Mouse (Mus musculus) intestine, embryonic 14.5 days (tissue): ENCODE results near the gene Pcnt. TPM values are rescaled to one million over a fixed set of nuclear protein-coding genes. Genes with fewer than 3 reads are reported as not detected.

ENCODE experiments used
- ATAC-seq: fragments of 200-750 bp; cut with Nextera tagmentation; replicated peaks from 2 replicates; pipeline ENCODE4 v1.8.0; 2017; ENCODE audit warnings: low read depth, moderate number of reproducible peaks, moderate TSS enrichment, moderate library complexity; ENCODE audit not compliant: low FRiP score, low TSS enrichment
- DNase-seq: peaks from one replicate; pipeline ENCODE4 v3.0.0-alpha.2; 2018; ENCODE audit warnings: low spot score
- H3K27ac ChIP-seq: fragments of 300-500 bp; sonication (generic); 2 replicates; pipeline ENCODE4 v1.5.1; 2014; ENCODE audit warnings: low read depth, mild to moderate bottlenecking, control low read depth
- H3K27me3 ChIP-seq: fragments of 300-500 bp; sonication (generic); replicated peaks from 2 replicates; pipeline ENCODE4 v1.6.1; 2014; ENCODE audit warnings: low read length, control low read depth; ENCODE audit not compliant: control insufficient read depth, insufficient read depth
- H3K36me3 ChIP-seq: fragments of 300-500 bp; sonication (generic); 2 replicates; pipeline ENCODE4 v1.6.1; 2014; ENCODE audit warnings: low read length, control low read depth; ENCODE audit not compliant: control insufficient read depth, insufficient read depth
- H3K4me1 ChIP-seq: fragments of 300-500 bp; sonication (generic); replicated peaks from 2 replicates; pipeline ENCODE4 v1.6.1; 2014; ENCODE audit warnings: low read length, control low read depth, mixed read lengths; ENCODE audit not compliant: control insufficient read depth, insufficient read depth
- H3K4me2 ChIP-seq: fragments of 300-500 bp; sonication (generic); 2 replicates; pipeline ENCODE4 v1.6.1; 2014; ENCODE audit warnings: low read length
- H3K4me3 ChIP-seq: fragments of 300-500 bp; sonication (generic); 2 replicates; pipeline ENCODE4 v1.5.1; 2014; ENCODE audit warnings: low read depth, low read length, control low read depth, mixed read lengths
- H3K9ac ChIP-seq: fragments of 300-500 bp; sonication (generic); 2 replicates; pipeline ENCODE4 v1.6.1; 2014; ENCODE audit warnings: mild to moderate bottlenecking, low read length
- H3K9me3 ChIP-seq: fragments of 300-500 bp; sonication (generic); 2 replicates; pipeline ENCODE4 v1.6.1; 2016; ENCODE audit warnings: low read length, control low read depth; ENCODE audit not compliant: control insufficient read depth
- WGBS: fragments of 180-500 bp; shearing (Covaris S2); extraction: QIAGEN DNeasy Blood & Tissue Kit; methylation state at CpG from one replicate; pipeline ENCODE4 v1.1.7; 2014; 5-methylcytosine and 5-hydroxymethylcytosine counted together
- polyA plus RNA-seq: library from polyadenylated mRNA; unstranded; fragments of >200 nt; fragmentation: Nextera tagmentation; extraction: Ambion mirVana; gene quantifications from 2 replicates; pipeline ENCODE4 v1.2.1, GENCODE M21; 2014

Pcnt gene
- polyA plus RNA-seq, 1 experiment from 2014 or later, result 20.1 TPM

- WGBS, result 86% methylated on average over 6 of the region's 6 CpGs
- ATAC-seq (no peak), DNase-seq (no peak)
- H3K4me2 ChIP-seq, result no peak overlapping the region
- H3K4me3 ChIP-seq, result no peak overlapping the region
- H3K27me3 ChIP-seq, result no peaks in the 10 kb centered on the region
- H3K9ac ChIP-seq, result no peak overlapping the region
- H3K27ac ChIP-seq, result no peak overlapping the region
- H3K9me3 ChIP-seq, result 0 out of 2 replicates have a peak, but pooled peaks cover 3% of the 10 kb centered on the region
- no peaks in the 10 kb centered on the region for H3K36me3 ChIP-seq
- H3K4me1 ChIP-seq, result no peaks in the 10 kb centered on the region
Observed at GRCm38 (mm10) chr10:76462721-76463120, 20.1 kb upstream of the Pcnt start.

GRCm38 (mm10) chr10:76462312-76462711 is 19.7 kb upstream of the Pcnt start:
- Histone ChIP-seq H3K36me3 (no peaks in the 10 kb centered on the region), H3K9me3 (0 out of 2 replicates have a peak, but pooled peaks cover 3% of the 10 kb centered on the region), H3K4me1 (no peaks in the 10 kb centered on the region), H3K27ac (no peak overlapping the region), H3K4me3 (no peak overlapping the region), H3K27me3 (no peaks in the 10 kb centered on the region), H3K9ac (no peak overlapping the region), H3K4me2 (no peak overlapping the region)
- WGBS, result 89% methylated on average over 7 of the region's 7 CpGs
- DNase-seq, result no peak
- ATAC-seq, result no peak

- H3K9ac ChIP-seq, result no peak overlapping the region
- WGBS, result 83% methylated on average over 1 of the region's 1 CpGs
- no peaks in the 10 kb centered on the region for H3K4me1 ChIP-seq
- no peak overlapping the region for H3K4me3 ChIP-seq
- 0 out of 2 replicates have a peak, but pooled peaks cover 3% of the 10 kb centered on the region for H3K9me3 ChIP-seq
- H3K4me2 ChIP-seq, result no peak overlapping the region
- DNase-seq (no peak), ATAC-seq (no peak)
- H3K27me3 ChIP-seq, result no peaks in the 10 kb centered on the region
- H3K27ac ChIP-seq, result no peak overlapping the region
- no peaks in the 10 kb centered on the region for H3K36me3 ChIP-seq
Observed at GRCm38 (mm10) chr10:76461255-76461654, 18.7 kb upstream of the Pcnt start.

- Histone ChIP-seq H3K36me3 (no peaks in the 10 kb centered on the region), H3K27me3 (no peaks in the 10 kb centered on the region), H3K4me1 (no peaks in the 10 kb centered on the region), H3K9me3 (no peaks in the 10 kb centered on the region), H3K9ac (no peak overlapping the region), H3K27ac (no peak overlapping the region), H3K4me2 (no peak overlapping the region), H3K4me3 (no peak overlapping the region)
- DNase-seq, result peak; percentile 72
- WGBS, result 62% methylated on average over 5 of the region's 5 CpGs
- ATAC-seq, result no peak
Observed at GRCm38 (mm10) chr10:76455289-76455688, 12.7 kb upstream of the Pcnt start.

- Histone ChIP-seq H3K9me3 (no peaks in the 10 kb centered on the region), H3K9ac (no peak within 1 kb of the TSS), H3K36me3 (no peaks in the 10 kb centered on the region), H3K27me3 (no peaks in the 10 kb centered on the region), H3K4me2 (no peak within 1 kb of the TSS), H3K4me3 (no peak within 1 kb of the TSS), H3K27ac (no peak within 1 kb of the TSS), H3K4me1 (peaks cover 5% of the 10 kb centered on the region; the same call in 1 of the 2 replicates)
- DNase-seq (no peak), ATAC-seq (no peak)
- WGBS, result 59% methylated on average over 5 of the region's 5 CpGs
Observed at GRCm38 (mm10) chr10:76448851-76449250, 6.3 kb upstream of the Pcnt start, which contains the start of gene 2610028H24Rik. TSS of gene 2610028H24Rik (plus strand) at chr10:76449081.

- ATAC-seq, result no peak
- Histone ChIP-seq H3K36me3 (no peaks in the 10 kb centered on the region), H3K27ac (no peak overlapping the region), H3K9ac (no peak overlapping the region), H3K4me1 (peaks cover 14% of the 10 kb centered on the region), H3K4me2 (no peak overlapping the region), H3K9me3 (no peaks in the 10 kb centered on the region), H3K27me3 (no peaks in the 10 kb centered on the region), H3K4me3 (no peak overlapping the region)
- 74% methylated on average over 15 of the region's 15 CpGs for WGBS
- DNase-seq, result no peak
Observed at GRCm38 (mm10) chr10:76447406-76448229, 5.0 kb upstream of the Pcnt start.

- Histone ChIP-seq H3K36me3 (no peaks in the 10 kb centered on the region), H3K4me1 (peaks cover 20% of the 10 kb centered on the region), H3K4me3 (no peak overlapping the region), H3K27me3 (no peaks in the 10 kb centered on the region), H3K9ac (no peak overlapping the region), H3K9me3 (no peaks in the 10 kb centered on the region), H3K27ac (no peak overlapping the region), H3K4me2 (no peak overlapping the region)
- no peak for ATAC-seq
- WGBS, result 64% methylated on average over 4 of the region's 4 CpGs
- no peak for DNase-seq
Observed at GRCm38 (mm10) chr10:76445996-76446681, 3.6 kb upstream of the Pcnt start.

- 92% methylated on average over 17 of the region's 17 CpGs for WGBS
- DNase-seq (no peak), ATAC-seq (no peak)
- Histone ChIP-seq H3K27ac (no peak within 1 kb of the TSS), H3K4me1 (peaks cover 17% of the 10 kb centered on the region), H3K36me3 (peaks cover 50% of the 10 kb centered on the region), H3K4me2 (no peak within 1 kb of the TSS), H3K9ac (no peak within 1 kb of the TSS), H3K4me3 (no peak within 1 kb of the TSS), H3K9me3 (no peaks in the 10 kb centered on the region), H3K27me3 (no peaks in the 10 kb centered on the region)
Observed at GRCm38 (mm10) chr10:76440281-76440680, 2.3 kb downstream of the Pcnt start, which contains the start of gene AC141477.1. TSS of gene AC141477.1 (minus strand) at chr10:76440444.
